Mouse (Mus musculus) midbrain, embryonic 16.5 days (tissue): Measurements from ENCODE around the gene Tesk1. TPM values are rescaled to one million over a fixed set of nuclear protein-coding genes. Genes with fewer than 3 reads are reported as not detected.
"Not testable (repeated sequence)": the region's sequence is repeated elsewhere in the genome, so short reads cannot be mapped to it uniquely, and the experiment has no call there.

ENCODE experiments used
- ATAC-seq: fragments of 200-750 bp; cut with Nextera tagmentation; 2 replicates; pipeline ENCODE4 v1.8.0; 2017; ENCODE audit warnings: moderate TSS enrichment
- H3K27ac ChIP-seq: fragments of 300-500 bp; sonication (generic); 2 replicates; pipeline ENCODE4 v1.5.1; 2014; ENCODE audit warnings: mild to moderate bottlenecking, low read length, mixed read lengths
- H3K27me3 ChIP-seq: fragments of 300-500 bp; sonication (generic); 2 replicates; pipeline ENCODE4 v1.6.1; 2014; ENCODE audit warnings: low read depth, low read length, mixed read lengths; ENCODE audit not compliant: control insufficient read depth, insufficient read depth
- H3K36me3 ChIP-seq: fragments of 300-500 bp; sonication (generic); 2 replicates; pipeline ENCODE4 v1.6.1; 2014; ENCODE audit warnings: mild to moderate bottlenecking, low read length, moderate library complexity, mixed read lengths; ENCODE audit not compliant: control insufficient read depth, insufficient read depth
- H3K4me1 ChIP-seq: fragments of 300-500 bp; sonication (generic); 2 replicates; pipeline ENCODE4 v1.6.1; 2014; ENCODE audit warnings: mild to moderate bottlenecking, low read length, mixed read lengths; ENCODE audit not compliant: control insufficient read depth, insufficient read depth
- H3K4me2 ChIP-seq: fragments of 300-500 bp; sonication (generic); 2 replicates; pipeline ENCODE4 v1.6.1; 2014; ENCODE audit warnings: mild to moderate bottlenecking, low read length, mixed read lengths
- H3K4me3 ChIP-seq: fragments of 300-500 bp; sonication (generic); 2 replicates; pipeline ENCODE4 v1.5.1; 2014; ENCODE audit warnings: low read depth, mild to moderate bottlenecking, low read length, moderate library complexity, mixed read lengths
- H3K9ac ChIP-seq: fragments of 300-500 bp; sonication (generic); 2 replicates; pipeline ENCODE4 v1.6.1; 2014; ENCODE audit warnings: low read depth, low read length, mixed read lengths
- H3K9me3 ChIP-seq: fragments of 300-500 bp; sonication (generic); replicated peaks from 2 replicates; pipeline ENCODE4 v1.6.1; 2014; ENCODE audit warnings: mild to moderate bottlenecking, low read length, mixed read lengths; ENCODE audit not compliant: control insufficient read depth, poor library complexity, severe bottlenecking
- WGBS: fragments of 180-500 bp; shearing (Covaris S2); extraction: QIAGEN DNeasy Blood & Tissue Kit; methylation state at CpG from one replicate; pipeline ENCODE4 v1.1.7; 2014; 5-methylcytosine and 5-hydroxymethylcytosine counted together
- polyA plus RNA-seq: library from polyadenylated mRNA; unstranded; fragments of >200 nt; fragmentation: Nextera tagmentation; extraction: Ambion mirVana; gene quantifications from 2 replicates; pipeline ENCODE4 v1.2.1, GENCODE M21; 2015

The Tesk1 gene
- polyA plus RNA-seq, 1 experiment from 2014 or later, result 10.7 TPM

DNA sequence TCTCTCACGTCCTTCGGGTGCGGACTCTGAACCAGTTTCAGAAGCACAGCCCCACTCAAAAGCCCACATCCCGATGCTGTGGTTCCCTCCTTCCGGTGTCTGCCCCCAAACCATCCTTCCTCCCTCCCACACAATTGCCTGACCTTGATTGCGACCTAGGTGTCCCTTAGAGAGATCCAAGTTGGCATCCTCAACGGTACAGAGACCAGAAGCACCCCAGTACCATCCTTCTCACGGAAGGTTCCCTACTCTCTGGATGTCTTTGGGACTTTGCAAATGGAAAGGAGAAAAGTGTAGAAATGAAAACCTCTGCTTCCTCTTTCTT is 36.8 kb downstream of the Tesk1 start:
- no peaks in the 10 kb centered on the region for H3K9me3 ChIP-seq
- peak overlapping the region; percentile 60 for H3K4me2 ChIP-seq
- WGBS, result 48% methylated on average over 8 of the region's 8 CpGs
- H3K4me1 ChIP-seq, result 0 out of 2 replicates have a peak, but pooled peaks cover 2% of the 10 kb centered on the region
- H3K27ac ChIP-seq, result no peak overlapping the region
- no peaks in the 10 kb centered on the region for H3K27me3 ChIP-seq
- H3K36me3 ChIP-seq, result no peaks in the 10 kb centered on the region
- ATAC-seq, result peak; percentile 67; the same call in 1 of the 2 replicates
- H3K9ac ChIP-seq, result peak overlapping the region; percentile 59
- H3K4me3 ChIP-seq, result peak overlapping the region; percentile 34

DNA sequence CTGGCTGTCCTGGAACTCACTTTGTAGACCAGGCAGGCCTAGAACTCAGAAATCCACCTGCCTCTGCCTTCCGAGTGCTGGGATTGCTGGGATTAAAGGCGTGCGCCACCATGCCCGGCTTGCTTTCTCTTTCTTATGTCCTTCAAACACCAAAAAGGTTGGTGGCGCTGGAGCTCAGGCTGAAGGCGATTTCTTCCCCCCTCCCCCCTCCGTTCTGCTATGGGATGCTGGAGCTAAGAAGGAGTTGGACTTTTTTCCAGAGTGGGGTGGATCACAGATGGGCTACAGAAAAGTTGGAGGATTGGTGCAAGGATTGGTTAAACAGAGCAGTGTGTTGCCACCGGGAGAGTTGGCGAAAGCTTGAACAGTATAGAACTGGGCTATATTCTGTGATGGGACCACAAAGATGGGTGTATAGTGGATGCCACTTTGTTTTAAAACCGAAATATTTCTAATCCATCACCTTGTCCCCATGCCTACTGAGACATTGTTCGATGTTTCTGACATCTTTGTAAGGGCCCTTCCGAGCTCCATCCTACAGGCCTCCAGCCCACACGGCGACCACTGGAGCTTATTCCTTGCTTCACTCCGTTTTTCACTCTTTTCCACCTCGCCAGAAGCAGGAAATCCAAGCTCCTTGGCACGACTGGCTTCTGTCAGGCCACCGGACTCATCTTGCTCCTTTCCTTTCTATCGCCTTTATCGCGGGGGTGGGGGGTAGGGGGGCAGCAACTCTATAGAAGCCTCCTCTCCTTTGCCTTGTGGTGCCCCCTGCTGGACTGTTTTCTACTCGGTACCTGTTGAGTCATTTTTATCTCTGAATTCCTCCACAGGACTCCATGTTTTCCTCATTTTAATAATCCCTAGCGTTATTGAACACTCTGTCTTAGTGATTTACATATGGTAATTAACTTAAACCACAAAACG is 37.4 kb downstream of the Tesk1 start:
- Histone ChIP-seq H3K4me1 (0 out of 2 replicates have a peak, but pooled peaks cover 2% of the 10 kb centered on the region), H3K27me3 (no peaks in the 10 kb centered on the region), H3K4me3 (no peak overlapping the region), H3K36me3 (no peaks in the 10 kb centered on the region), H3K4me2 (no peak overlapping the region), H3K27ac (no peak overlapping the region), H3K9ac (no peak overlapping the region), H3K9me3 (no peaks in the 10 kb centered on the region)
- WGBS, result 48% methylated on average over 24 of the region's 24 CpGs
- ATAC-seq, result no peak

DNA sequence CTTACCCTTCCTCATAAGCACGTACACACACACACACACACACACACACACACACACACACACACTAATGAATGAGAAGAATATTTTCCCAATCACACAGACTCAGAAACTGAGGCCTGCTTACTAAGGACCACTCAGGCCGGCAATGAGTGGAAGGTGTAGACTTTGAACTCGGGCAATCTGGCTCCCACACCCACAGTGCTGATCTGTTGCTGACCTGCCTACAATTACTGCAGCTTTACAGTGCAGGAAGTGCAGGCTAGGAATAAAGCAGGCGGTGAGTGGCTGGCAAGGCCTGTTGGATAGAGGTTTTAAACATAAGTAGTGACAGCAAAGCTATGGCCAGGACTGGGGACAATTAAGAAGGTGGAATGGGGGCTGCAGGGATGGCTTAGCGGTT is 39.2 kb downstream of the Tesk1 start:
- WGBS, result 89% methylated on average over 5 of the region's 5 CpGs
- H3K27ac ChIP-seq, result no peak overlapping the region
- no peak for ATAC-seq

DNA sequence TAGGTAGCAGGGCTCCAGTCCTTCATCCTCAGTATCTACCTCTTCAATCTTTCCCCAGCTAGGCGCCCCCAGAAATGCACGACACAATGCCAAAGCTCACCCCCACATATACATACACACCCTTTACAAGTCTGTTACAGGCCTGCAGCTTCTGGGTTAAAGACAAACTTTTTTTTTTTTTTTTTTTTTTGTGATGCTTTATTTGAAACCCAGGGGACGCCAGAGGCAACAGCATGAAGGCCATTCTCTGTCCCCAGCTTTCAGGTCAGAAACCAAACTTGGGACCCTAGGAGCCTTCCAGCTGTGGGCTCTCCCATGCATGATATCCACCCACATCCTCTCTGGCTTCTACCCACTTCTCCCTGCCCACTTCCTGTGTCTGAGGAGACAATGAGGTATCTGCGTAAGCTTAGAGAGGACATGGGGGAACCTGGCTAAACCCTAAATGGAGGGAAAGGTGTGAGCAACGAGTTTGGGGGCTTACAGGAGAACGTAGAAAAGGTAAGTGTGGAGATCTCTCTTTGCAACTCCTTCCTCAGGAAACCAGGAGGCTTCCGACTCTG is 40.2 kb downstream of the Tesk1 start:
- H3K4me1 ChIP-seq, result 0 out of 2 replicates have a peak, but pooled peaks cover 2% of the 10 kb centered on the region
- no peak overlapping the region for H3K27ac ChIP-seq
- no peak overlapping the region for H3K9ac ChIP-seq
- 72% methylated on average over 7 of the region's 7 CpGs for WGBS
- no peak overlapping the region for H3K4me3 ChIP-seq
- ATAC-seq, result no peak
- H3K36me3 ChIP-seq, result no peaks in the 10 kb centered on the region
- H3K9me3 ChIP-seq, result no peaks in the 10 kb centered on the region
- no peaks in the 10 kb centered on the region for H3K27me3 ChIP-seq
- no peak overlapping the region for H3K4me2 ChIP-seq

More for the DNA sequence above, 39.2 kb downstream of the Tesk1 start:
- H3K4me1 ChIP-seq, result 0 out of 2 replicates have a peak, but pooled peaks cover 2% of the 10 kb centered on the region
- no peak overlapping the region for H3K9ac ChIP-seq
- no peaks in the 10 kb centered on the region for H3K36me3 ChIP-seq
- no peaks in the 10 kb centered on the region for H3K27me3 ChIP-seq
- H3K4me2 ChIP-seq, result no peak overlapping the region
- no peak overlapping the region for H3K4me3 ChIP-seq
- no peaks in the 10 kb centered on the region for H3K9me3 ChIP-seq

DNA sequence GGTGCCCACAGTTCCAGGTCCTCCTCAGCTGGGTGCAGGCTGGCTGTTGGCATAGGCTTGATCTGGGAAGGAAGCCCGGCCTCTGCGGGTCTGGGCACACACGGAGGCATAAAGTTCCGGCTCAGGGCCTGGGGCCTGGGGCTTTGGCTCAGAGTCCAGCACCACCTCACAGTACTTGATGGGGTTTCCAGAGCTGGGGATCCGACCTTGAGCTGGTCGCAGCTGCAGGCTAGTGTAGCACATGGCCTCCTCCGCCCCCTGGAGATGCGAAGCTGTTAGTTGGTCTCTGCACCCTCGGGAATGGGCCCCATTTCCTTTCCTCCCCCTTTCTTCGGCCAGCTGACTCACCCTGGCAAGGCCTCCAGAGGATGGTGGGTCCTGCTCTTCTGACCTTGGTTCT is 40.9 kb downstream of the Tesk1 start:
- no peak overlapping the region for H3K27ac ChIP-seq
- no peak overlapping the region for H3K4me2 ChIP-seq
- no peak for ATAC-seq
- H3K9ac ChIP-seq, result no peak overlapping the region
- WGBS, result 79% methylated on average over 10 of the region's 10 CpGs
- H3K4me3 ChIP-seq, result no peak overlapping the region
- H3K4me1 ChIP-seq, result 0 out of 2 replicates have a peak, but pooled peaks cover 2% of the 10 kb centered on the region
- H3K9me3 ChIP-seq, result no peaks in the 10 kb centered on the region
- no peaks in the 10 kb centered on the region for H3K36me3 ChIP-seq
- no peaks in the 10 kb centered on the region for H3K27me3 ChIP-seq

DNA sequence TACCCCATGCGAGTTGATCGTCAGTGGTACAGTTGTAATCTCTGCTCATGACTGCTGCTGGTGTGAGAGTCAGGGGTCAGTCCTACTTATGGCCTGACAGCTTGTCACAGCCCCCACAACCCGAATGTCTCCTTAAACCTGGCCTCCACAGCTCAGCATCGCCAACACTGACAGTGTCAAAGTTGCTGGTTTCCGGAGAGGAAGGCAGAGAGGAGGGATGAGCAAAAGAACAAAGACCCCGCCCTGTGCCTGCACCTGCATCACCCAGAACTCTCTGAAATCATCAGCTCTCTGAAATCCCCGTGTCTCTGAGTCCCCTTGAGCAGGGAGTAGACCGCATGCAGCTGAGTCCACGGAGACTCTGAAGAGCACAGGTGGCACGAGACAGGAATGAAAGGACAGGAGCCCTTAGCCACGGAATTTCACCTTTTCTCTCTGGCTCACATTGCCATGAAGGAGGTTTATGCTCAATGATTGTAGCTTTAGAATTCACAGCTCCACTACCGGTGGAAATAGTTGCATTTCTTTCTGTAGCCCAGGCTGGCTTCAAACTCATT is 41.9 kb downstream of the Tesk1 start, which contains the start of gene Sit1:
Gene Sit1, minus strand, starts transcription at position 200 of the 557 bp plus-strand sequence.
- H3K27ac ChIP-seq, result no peak within 1 kb of the TSS
- 61% methylated on average over 12 of the region's 12 CpGs for WGBS
- no peaks in the 10 kb centered on the region for H3K36me3 ChIP-seq
- H3K4me3 ChIP-seq, result no peak within 1 kb of the TSS
- no peak for ATAC-seq
- H3K4me2 ChIP-seq, result no peak within 1 kb of the TSS
- H3K9me3 ChIP-seq, result no peaks in the 10 kb centered on the region
- H3K9ac ChIP-seq, result no peak within 1 kb of the TSS
- H3K4me1 ChIP-seq, result no peaks in the 10 kb centered on the region
- H3K27me3 ChIP-seq, result no peaks in the 10 kb centered on the region

DNA sequence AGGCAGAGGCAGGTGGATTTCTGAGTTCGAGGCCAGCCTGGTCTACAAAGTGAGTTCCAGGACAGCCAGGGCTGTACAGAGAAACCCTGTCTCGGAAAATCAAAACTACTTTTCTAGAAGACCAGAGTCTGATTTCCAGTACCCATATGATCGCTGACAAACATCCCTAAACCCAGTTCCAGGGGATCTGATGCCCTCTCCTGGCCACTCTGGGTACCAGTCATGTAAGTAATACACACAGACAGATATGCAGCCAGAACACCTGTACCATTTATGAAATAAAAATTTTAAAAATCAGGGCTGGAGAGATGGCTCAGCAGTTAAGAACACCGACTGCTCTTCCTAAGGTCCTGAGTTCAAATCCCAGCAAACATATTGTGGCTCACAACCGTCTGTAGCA is 43.9 kb downstream of the Tesk1 start:
- 86% methylated on average over 5 of the region's 5 CpGs for WGBS
- H3K4me2 ChIP-seq, H3K27ac ChIP-seq, H3K4me1 ChIP-seq, H3K27me3 ChIP-seq, H3K36me3 ChIP-seq, H3K9ac ChIP-seq, H3K9me3 ChIP-seq, H3K4me3 ChIP-seq, ATAC-seq: not testable (repeated sequence)

DNA sequence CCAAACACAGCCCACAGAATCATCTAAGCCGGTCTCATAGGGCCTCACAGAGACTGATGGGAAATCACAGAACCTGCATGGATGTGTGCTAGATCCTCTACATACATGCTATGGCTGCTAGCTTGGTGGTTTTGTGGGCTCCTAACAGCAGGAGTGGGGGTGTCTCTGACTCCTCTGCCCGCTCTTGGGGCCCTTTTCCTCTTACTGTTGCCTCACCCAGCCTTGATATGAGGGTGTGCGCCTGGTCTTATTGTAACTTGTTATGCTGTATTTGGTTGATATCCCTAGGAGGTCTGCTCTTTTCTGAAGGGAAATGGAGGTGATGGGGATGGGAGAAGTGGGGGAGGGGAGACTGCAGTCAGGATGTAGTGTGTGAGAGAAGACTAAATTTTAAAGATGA is 47.9 kb downstream of the Tesk1 start:
- 98% methylated on average over 3 of the region's 3 CpGs for WGBS
- Histone ChIP-seq H3K27ac (no peak overlapping the region), H3K4me1 (peaks cover 6% of the 10 kb centered on the region), H3K9ac (no peak overlapping the region), H3K4me2 (no peak overlapping the region), H3K4me3 (no peak overlapping the region), H3K27me3 (no peaks in the 10 kb centered on the region), H3K36me3 (no peaks in the 10 kb centered on the region), H3K9me3 (no peaks in the 10 kb centered on the region; the same call in 1 of the 2 replicates)
- ATAC-seq, result no peak

DNA sequence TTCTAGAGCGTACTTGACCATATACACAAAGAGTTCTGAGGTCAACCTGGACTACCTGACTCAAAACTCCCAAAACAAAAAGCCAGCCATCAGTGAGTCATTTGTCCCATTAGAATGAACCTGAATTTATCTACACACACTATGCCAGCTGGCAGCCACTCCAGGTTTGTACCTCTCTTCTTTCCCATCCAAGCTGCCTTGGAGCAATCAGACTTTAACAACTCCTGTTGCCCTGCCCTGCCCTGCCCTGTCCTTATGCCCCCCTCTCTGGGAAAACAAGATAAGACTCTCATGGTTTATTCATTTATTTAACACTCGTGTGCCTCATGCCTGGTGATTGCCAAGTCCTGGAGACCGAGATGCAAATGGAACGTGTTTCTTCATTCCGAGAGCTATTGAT is 49.1 kb downstream of the Tesk1 start:
- Histone ChIP-seq H3K9me3 (no peaks in the 10 kb centered on the region; the same call in 1 of the 2 replicates), H3K4me1 (peaks cover 13% of the 10 kb centered on the region), H3K4me2 (no peak overlapping the region), H3K4me3 (no peak overlapping the region), H3K9ac (no peak overlapping the region), H3K27ac (no peak overlapping the region), H3K36me3 (no peaks in the 10 kb centered on the region; the same call in 1 of the 2 replicates), H3K27me3 (no peaks in the 10 kb centered on the region)
- 84% methylated on average over 5 of the region's 5 CpGs for WGBS
- no peak for ATAC-seq
